Mouse (Mus musculus) stomach, embryonic 16.5 days (tissue): ENCODE data around the gene Gm13283. TPM values are rescaled to one million over a fixed set of nuclear protein-coding genes. Genes with fewer than 3 reads are reported as not detected.
A peak's percentile ranks its signal among the peaks of the same experiment; 100 is the strongest.
"Not testable (repeated sequence)": the region's sequence is repeated elsewhere in the genome, so short reads cannot be mapped to it uniquely, and the experiment has no call there.

ENCODE experiments used
- ATAC-seq: fragments of 200-750 bp; cut with Nextera tagmentation; 2 replicates; pipeline ENCODE4 v1.8.0; 2017; ENCODE audit warnings: moderate number of reproducible peaks, moderate TSS enrichment; ENCODE audit not compliant: insufficient read depth, low FRiP score
- H3K27ac ChIP-seq: fragments of 300-500 bp; sonication (generic); 2 replicates; pipeline ENCODE4 v1.5.1; 2014; ENCODE audit warnings: low read length
- H3K27me3 ChIP-seq: fragments of 300-500 bp; sonication (generic); 2 replicates; pipeline ENCODE4 v1.6.1; 2014; ENCODE audit warnings: low read length, control low read depth, mixed read lengths; ENCODE audit not compliant: control insufficient read depth, insufficient read depth
- H3K36me3 ChIP-seq: fragments of 300-500 bp; sonication (generic); 2 replicates; pipeline ENCODE4 v1.6.1; 2014; ENCODE audit warnings: low read length; ENCODE audit not compliant: control insufficient read depth, insufficient read depth
- H3K4me1 ChIP-seq: fragments of 300-500 bp; sonication (generic); 2 replicates; pipeline ENCODE4 v1.6.1; 2014; ENCODE audit warnings: low read length, control low read depth, mixed read lengths; ENCODE audit not compliant: control insufficient read depth, insufficient read depth
- H3K4me2 ChIP-seq: fragments of 300-500 bp; sonication (generic); 2 replicates; pipeline ENCODE4 v1.6.1; 2014; ENCODE audit warnings: low read depth, low read length, mixed read lengths
- H3K4me3 ChIP-seq: fragments of 300-500 bp; sonication (generic); replicated peaks from 2 replicates; pipeline ENCODE4 v1.5.1; 2014; ENCODE audit warnings: mild to moderate bottlenecking, low read length
- H3K9ac ChIP-seq: fragments of 300-500 bp; sonication (generic); 2 replicates; pipeline ENCODE4 v1.6.1; 2014; ENCODE audit warnings: low read length
- H3K9me3 ChIP-seq: fragments of 300-500 bp; sonication (generic); replicated peaks from 2 replicates; pipeline ENCODE4 v1.6.1; 2016; ENCODE audit warnings: low read length, control low read depth; ENCODE audit not compliant: control insufficient read depth
- WGBS: fragments of 180-500 bp; shearing (Covaris S2); extraction: QIAGEN DNeasy Blood & Tissue Kit; methylation state at CpG from one replicate; pipeline ENCODE4 v1.1.7; 2014; 5-methylcytosine and 5-hydroxymethylcytosine counted together
- polyA plus RNA-seq: library from polyadenylated mRNA; unstranded; fragments of >200 nt; fragmentation: Nextera tagmentation; extraction: Ambion mirVana; gene quantifications from 2 replicates; pipeline ENCODE4 v1.2.1, GENCODE M21; 2015

The Gm13283 gene
- polyA plus RNA-seq, 1 experiment from 2014 or later: 0.26 TPM

- 9% methylated on average over 2 of the region's 7 CpGs for WGBS
- H3K9ac ChIP-seq, H3K27me3 ChIP-seq, H3K36me3 ChIP-seq, H3K9me3 ChIP-seq, ATAC-seq, H3K27ac ChIP-seq, H3K4me1 ChIP-seq: not testable (repeated sequence)
- H3K4me2 ChIP-seq: peak within 1 kb of the TSS; percentile 40
- 0 out of 2 replicates have a peak within 1 kb of the TSS, but pooled peaks have one; percentile 22 for H3K4me3 ChIP-seq
Measured at GRCm38 (mm10) chr4:88781831-88782230, 21.9 kb downstream of the Gm13283 start, which contains the start of gene Ifnz. Ifnz (plus strand) TSS chr4:88782131.

- H3K4me1 ChIP-seq, H3K9ac ChIP-seq, H3K36me3 ChIP-seq, H3K9me3 ChIP-seq, H3K27me3 ChIP-seq, ATAC-seq, H3K27ac ChIP-seq: not testable (repeated sequence)
- H3K4me2 ChIP-seq: peak overlapping the region; percentile 40
- 0% methylated on average over 3 of the region's 31 CpGs for WGBS
- H3K4me3 ChIP-seq: 0 out of 2 replicates have a peak overlapping the region, but pooled peaks have one; percentile 22
Measured at GRCm38 (mm10) chr4:88782335-88782734, 22.4 kb downstream of the Gm13283 start.

DNA sequence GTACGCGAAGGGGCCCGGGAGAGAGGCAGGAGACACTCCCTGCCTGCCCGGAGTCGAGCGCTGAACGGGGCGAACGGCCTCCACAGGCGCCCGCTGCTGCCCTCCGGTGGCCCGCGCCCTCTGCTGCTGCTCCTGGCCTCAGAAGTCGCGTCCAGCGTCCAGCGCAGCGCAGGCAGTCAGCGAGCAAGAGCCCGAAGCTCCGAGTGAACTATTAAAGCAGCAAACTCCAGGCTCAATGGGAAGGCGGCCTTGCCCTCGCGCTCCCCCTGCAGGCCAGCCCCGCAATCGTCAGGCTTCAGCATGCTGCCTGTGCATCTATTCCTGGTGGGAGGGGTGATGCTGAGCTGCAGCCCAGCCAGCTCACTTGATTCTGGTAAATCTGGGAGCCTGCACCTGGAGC is 25.5 kb downstream of the Gm13283 start, which contains the start of gene Gm13276:
TSS of gene Gm13276 (plus strand) at position 301 of the 400 bp plus-strand sequence.
- H3K27ac ChIP-seq, H3K27me3 ChIP-seq, ATAC-seq, H3K4me3 ChIP-seq, H3K9ac ChIP-seq, H3K36me3 ChIP-seq, H3K9me3 ChIP-seq, H3K4me1 ChIP-seq, H3K4me2 ChIP-seq: not testable (repeated sequence)
- no CpG with 5 or more reads among the region's 27 CpGs for WGBS

- H3K27ac ChIP-seq, H3K27me3 ChIP-seq, H3K36me3 ChIP-seq, H3K9ac ChIP-seq, H3K9me3 ChIP-seq, H3K4me1 ChIP-seq, H3K4me3 ChIP-seq, H3K4me2 ChIP-seq, ATAC-seq: not testable (repeated sequence)
- WGBS: 0% methylated on average over 3 of the region's 28 CpGs
Measured at GRCm38 (mm10) chr4:88788402-88788801, 28.5 kb downstream of the Gm13283 start, which contains the start of gene Gm13277. Gm13277 (plus strand) TSS chr4:88788632.

DNA sequence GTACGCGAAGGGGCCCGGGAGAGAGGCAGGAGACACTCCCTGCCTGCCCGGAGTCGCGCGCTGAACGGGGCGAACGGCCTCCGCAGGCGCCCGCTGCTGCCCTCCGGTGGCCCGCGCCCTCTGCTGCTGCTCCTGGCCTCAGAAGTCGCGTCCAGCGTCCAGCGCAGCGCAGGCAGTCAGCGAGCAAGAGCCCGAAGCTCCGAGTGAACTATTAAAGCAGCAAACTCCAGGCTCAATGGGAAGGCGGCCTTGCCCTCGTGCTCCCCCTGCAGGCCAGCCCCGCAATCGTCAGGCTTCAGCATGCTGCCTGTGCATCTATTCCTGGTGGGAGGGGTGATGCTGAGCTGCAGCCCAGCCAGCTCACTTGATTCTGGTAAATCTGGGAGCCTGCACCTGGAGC is 31.3 kb downstream of the Gm13283 start, which contains the start of gene Gm13278:
TSS of gene Gm13278 (plus strand) at position 301 of the 400 bp plus-strand sequence.
- no CpG with 5 or more reads among the region's 28 CpGs for WGBS
- not testable (repeated sequence) for H3K4me1 ChIP-seq

DNA sequence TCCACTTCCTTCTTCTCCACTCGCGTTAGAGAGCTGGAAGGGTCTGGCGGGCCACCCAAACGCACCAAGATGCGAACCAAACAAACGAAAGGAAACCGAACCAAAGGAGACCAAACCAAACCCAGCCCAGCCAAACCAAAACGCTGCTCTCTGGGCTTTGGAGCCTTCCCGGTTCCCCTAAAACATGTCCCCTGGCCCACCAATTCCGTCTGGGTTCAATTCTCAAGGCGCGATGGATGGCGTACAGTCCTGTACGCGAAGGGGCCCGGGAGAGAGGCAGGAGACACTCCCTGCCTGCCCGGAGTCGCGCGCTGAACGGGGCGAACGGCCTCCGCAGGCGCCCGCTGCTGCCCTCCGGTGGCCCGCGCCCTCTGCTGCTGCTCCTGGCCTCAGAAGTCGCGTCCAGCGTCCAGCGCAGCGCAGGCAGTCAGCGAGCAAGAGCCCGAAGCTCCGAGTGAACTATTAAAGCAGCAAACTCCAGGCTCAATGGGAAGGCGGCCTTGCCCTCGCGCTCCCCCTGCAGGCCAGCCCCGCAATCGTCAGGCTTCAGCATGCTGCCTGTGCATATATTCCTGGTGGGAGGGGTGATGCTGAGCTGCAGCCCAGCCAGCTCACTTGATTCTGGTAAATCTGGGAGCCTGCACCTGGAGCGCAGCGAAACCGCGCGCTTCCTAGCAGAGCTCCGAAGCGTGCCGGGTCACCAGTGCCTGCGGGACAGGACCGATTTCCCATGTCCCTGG is 34.2 kb downstream of the Gm13283 start, which contains the start of gene Gm13275:
TSS of gene Gm13275 (plus strand) at position 552 of the 740 bp plus-strand sequence.
- WGBS: 2% methylated on average over 9 of the region's 52 CpGs
- H3K4me2 ChIP-seq, H3K9ac ChIP-seq, H3K27me3 ChIP-seq, H3K9me3 ChIP-seq, H3K4me1 ChIP-seq, ATAC-seq, H3K4me3 ChIP-seq, H3K27ac ChIP-seq, H3K36me3 ChIP-seq: not testable (repeated sequence)

More for the DNA sequence above, 31.3 kb downstream of the Gm13283 start, which contains the start of gene Gm13278:
- not testable (repeated sequence) for H3K9me3 ChIP-seq, H3K9ac ChIP-seq, H3K27me3 ChIP-seq, H3K4me2 ChIP-seq, ATAC-seq, H3K27ac ChIP-seq, H3K36me3 ChIP-seq, H3K4me3 ChIP-seq

GRCm38 (mm10) chr4:88797097-88797496 is 37.2 kb downstream of the Gm13283 start, which contains the start of gene Gm13279:
Gm13279 (plus strand) TSS chr4:88797397.
- not testable (repeated sequence) for ATAC-seq, H3K27ac ChIP-seq, H3K9ac ChIP-seq, H3K9me3 ChIP-seq, H3K4me2 ChIP-seq, H3K36me3 ChIP-seq, H3K27me3 ChIP-seq, H3K4me3 ChIP-seq, H3K4me1 ChIP-seq
- WGBS: no CpG with 5 or more reads among the region's 28 CpGs

- H3K4me1 ChIP-seq, H3K9ac ChIP-seq, H3K9me3 ChIP-seq, H3K4me2 ChIP-seq, H3K4me3 ChIP-seq, H3K36me3 ChIP-seq, H3K27ac ChIP-seq, H3K27me3 ChIP-seq, ATAC-seq: not testable (repeated sequence)
- WGBS: 13% methylated on average over 4 of the region's 7 CpGs
Measured at GRCm38 (mm10) chr4:88799365-88799764, 39.4 kb downstream of the Gm13283 start, which contains the start of gene Gm13285. Gm13285 (plus strand) TSS chr4:88799665.

- H3K36me3 ChIP-seq, H3K9ac ChIP-seq, H3K4me1 ChIP-seq, ATAC-seq, H3K4me2 ChIP-seq, H3K4me3 ChIP-seq, H3K27me3 ChIP-seq, H3K27ac ChIP-seq, H3K9me3 ChIP-seq: not testable (repeated sequence)
- WGBS: no CpG with 5 or more reads among the region's 29 CpGs
Measured at GRCm38 (mm10) chr4:88802954-88803353, 43.0 kb downstream of the Gm13283 start, which contains the start of gene Gm13287. Gm13287 (plus strand) TSS chr4:88803254.
